Mouse (Mus musculus) heart, adult 2 months (tissue): Measurements from ENCODE around the gene Faf1. TPM values are rescaled to one million over a fixed set of nuclear protein-coding genes. Genes with fewer than 3 reads are reported as not detected.

Experiments used
- DNase-seq, 2 experiments: peaks; one replicate each; pipeline ENCODE4 v3.0.0; 2021
- H3K27ac ChIP-seq: fragments of 200-600 bp; 2 replicates; pipeline ENCODE4 v1.8.1; 2022
- H3K27me3 ChIP-seq: fragments of 200-500 bp; 2 replicates; pipeline ENCODE4 v1.6.1; 2012; ENCODE audit warnings: mild to moderate bottlenecking, low read length, inconsistent platforms, mixed read lengths; ENCODE audit not compliant: control insufficient read depth, insufficient read depth
- H3K36me3 ChIP-seq: fragments of 200-500 bp; 2 replicates; pipeline ENCODE4 v1.6.1; 2012; ENCODE audit warnings: low read length, inconsistent platforms; ENCODE audit not compliant: control insufficient read depth, insufficient read depth
- H3K4me1 ChIP-seq: fragments of 200-500 bp; 2 replicates; pipeline ENCODE4 v1.6.1; 2011; ENCODE audit warnings: low read length; ENCODE audit not compliant: control insufficient read depth, insufficient read depth
- H3K4me3 ChIP-seq: fragments of 200-600 bp; 2 replicates; pipeline ENCODE4 v1.8.1; 2022
- H3K79me2 ChIP-seq: fragments of 200-500 bp; replicated peaks from 2 replicates; pipeline ENCODE4 v1.6.1; 2012; ENCODE audit warnings: mild to moderate bottlenecking, inconsistent platforms, low read length, moderate library complexity, mixed read lengths; ENCODE audit not compliant: control insufficient read depth, insufficient read depth
- H3K9ac ChIP-seq: fragments of 200-500 bp; 2 replicates; pipeline ENCODE4 v1.6.1; 2012; ENCODE audit warnings: low read depth, mild to moderate bottlenecking, control low read depth, inconsistent platforms, low read length, mixed read lengths
- CTCF ChIP-seq: fragments of 200-600 bp; IDR thresholded peaks from 2 replicates; pipeline ENCODE4 v1.8.1; 2022; ENCODE audit warnings: antibody characterized with exemption, mild to moderate bottlenecking, moderate library complexity
- EP300 ChIP-seq: fragments of 200-500 bp; IDR thresholded peaks from 2 replicates; pipeline ENCODE4 v1.6.1; 2011; ENCODE audit warnings: low read depth, low read length, control low read depth; ENCODE audit not compliant: insufficient read depth
- POLR2A ChIP-seq: fragments of 200-500 bp; IDR thresholded peaks from 2 replicates; pipeline ENCODE4 v1.6.1; 2011; ENCODE audit warnings: mild to moderate bottlenecking, low read depth, low read length, control low read depth; ENCODE audit not compliant: insufficient read depth
- WGBS: fragments of 180-500 bp; shearing (Covaris S2); methylation state at CpG from one replicate; pipeline ENCODE4 v1.1.7; 2018; 5-methylcytosine and 5-hydroxymethylcytosine counted together
- intact Hi-C: fragments of 180-260 bp; cut with DNase I; formaldehyde crosslinking; loops from one replicate; pipeline ENCODE4 v1.15.1; 2025
- polyA plus RNA-seq: library from polyadenylated mRNA; depleted of rRNA; stranded (reverse); fragments of >200 nt; gene quantifications from 2 replicates; pipeline ENCODE4 v1.2.3, GENCODE M21; 2012
- total RNA-seq, 2 experiments: library from RNA; stranded (reverse); gene quantifications; 2 replicates each; pipeline ENCODE4 v1.2.3; 2021

The Faf1 gene
- total and polyA plus RNA-seq, 3 experiments: 9.6 to 46.0 (median 37.1) TPM

DNA sequence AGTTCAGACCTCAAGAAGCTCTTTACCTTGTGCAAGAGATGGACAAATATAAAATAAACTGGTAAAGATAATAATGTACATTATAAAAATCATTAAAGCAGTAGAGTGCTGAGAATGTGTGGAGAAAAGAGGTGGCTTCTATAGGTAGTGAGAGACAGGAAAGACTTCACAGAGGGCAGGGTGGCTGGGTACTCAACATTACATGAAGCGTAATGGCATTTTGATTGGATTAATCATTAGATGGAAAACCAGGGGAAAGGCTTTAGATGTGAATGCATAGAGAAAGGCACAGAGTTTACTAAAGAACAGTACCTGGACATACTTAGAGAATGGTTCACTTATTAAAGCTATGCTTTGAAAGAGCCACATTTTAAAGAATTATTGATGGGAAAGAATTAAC, 252.7 kb downstream of the Faf1 start:
- DNase-seq: no peak
- Histone ChIP-seq H3K9ac (no peak overlapping the region), H3K4me3 (no peak overlapping the region), H3K36me3 (no peaks in the 10 kb centered on the region), H3K79me2 (no peaks in the 10 kb centered on the region), H3K4me1 (no peaks in the 10 kb centered on the region), H3K27me3 (no peaks in the 10 kb centered on the region), H3K27ac (no peak overlapping the region)
- WGBS: 100% methylated on average over 1 of the region's 1 CpGs
- TF ChIP-seq POLR2A (no peak), CTCF (no peak), EP300 (no peak)
- intact Hi-C loops: no loop called here

- intact Hi-C loops: no loop called here
- no peak overlapping the region for H3K27ac ChIP-seq
- H3K27me3 ChIP-seq: no peaks in the 10 kb centered on the region
- TF ChIP-seq EP300: no peak
- TF ChIP-seq CTCF: peak; percentile 48
- no peak for TF ChIP-seq POLR2A
- 93% methylated on average over 1 of the region's 1 CpGs for WGBS
- no peak overlapping the region for H3K9ac ChIP-seq
- H3K79me2 ChIP-seq: no peaks in the 10 kb centered on the region
- no peak overlapping the region for H3K4me3 ChIP-seq
- H3K4me1 ChIP-seq: no peaks in the 10 kb centered on the region
- no peak for DNase-seq
- no peaks in the 10 kb centered on the region for H3K36me3 ChIP-seq
Measured at GRCm38 (mm10) chr4:109930445-109930844, 254.1 kb downstream of the Faf1 start.

GRCm38 (mm10) chr4:109930935-109931334, 254.5 kb downstream of the Faf1 start:
- 90% methylated on average over 1 of the region's 1 CpGs for WGBS

DNA sequence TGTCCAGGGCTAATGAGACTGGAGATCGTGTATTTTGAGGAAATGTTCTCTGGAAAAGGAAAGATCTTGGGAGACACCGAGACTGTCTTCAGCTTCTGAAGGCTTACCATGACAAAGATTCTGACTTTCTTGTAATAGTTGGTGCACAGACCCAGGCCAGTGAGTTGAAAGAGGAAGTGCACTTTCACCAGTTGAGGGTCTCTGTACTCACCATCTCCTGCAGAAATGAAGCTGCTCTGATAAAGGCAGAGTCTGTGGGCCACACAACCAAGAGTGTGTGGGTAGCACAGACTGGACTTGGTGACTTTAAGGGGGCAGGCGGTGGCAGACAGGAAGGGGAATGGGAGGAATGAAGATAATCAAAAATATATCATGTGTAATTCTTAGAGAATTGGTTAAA, 260.2 kb downstream of the Faf1 start:
- H3K9ac ChIP-seq: no peak overlapping the region
- intact Hi-C loops: no loop called here
- no peak overlapping the region for H3K27ac ChIP-seq
- H3K4me3 ChIP-seq: no peak overlapping the region
- no peaks in the 10 kb centered on the region for H3K27me3 ChIP-seq
- no peak for TF ChIP-seq POLR2A
- TF ChIP-seq EP300: no peak
- no peak for TF ChIP-seq CTCF
- 93% methylated on average over 3 of the region's 3 CpGs for WGBS
- no peak for DNase-seq
- peaks cover 4% of the 10 kb centered on the region; the same call in 1 of the 2 replicates for H3K36me3 ChIP-seq
- no peaks in the 10 kb centered on the region for H3K79me2 ChIP-seq
- no peaks in the 10 kb centered on the region for H3K4me1 ChIP-seq

More at GRCm38 (mm10) chr4:109930935-109931334, 254.5 kb downstream of the Faf1 start:
- DNase-seq: no peak
- Histone ChIP-seq H3K27me3 (no peaks in the 10 kb centered on the region), H3K79me2 (no peaks in the 10 kb centered on the region), H3K4me3 (no peak overlapping the region), H3K4me1 (no peaks in the 10 kb centered on the region), H3K9ac (no peak overlapping the region), H3K36me3 (0 out of 2 replicates have a peak, but pooled peaks cover 1% of the 10 kb centered on the region), H3K27ac (no peak overlapping the region)
- no peak for TF ChIP-seq CTCF
- TF ChIP-seq EP300: no peak
- TF ChIP-seq POLR2A: no peak
- intact Hi-C loops: no loop called here

GRCm38 (mm10) chr4:109939291-109939690, 262.9 kb downstream of the Faf1 start:
- no peaks in the 10 kb centered on the region for H3K4me1 ChIP-seq
- H3K36me3 ChIP-seq: peaks cover 4% of the 10 kb centered on the region; the same call in 1 of the 2 replicates
- TF ChIP-seq EP300 (no peak), POLR2A (no peak), CTCF (no peak)
- H3K27me3 ChIP-seq: no peaks in the 10 kb centered on the region
- DNase-seq: no peak
- H3K9ac ChIP-seq: no peak overlapping the region
- H3K79me2 ChIP-seq: no peaks in the 10 kb centered on the region
- intact Hi-C loops: no loop called here
- H3K4me3 ChIP-seq: no peak overlapping the region
- no peak overlapping the region for H3K27ac ChIP-seq

GRCm38 (mm10) chr4:109945554-109945953, 269.2 kb downstream of the Faf1 start:
- H3K79me2 ChIP-seq: no peaks in the 10 kb centered on the region
- no peak overlapping the region for H3K4me3 ChIP-seq
- DNase-seq: no peak
- H3K4me1 ChIP-seq: no peaks in the 10 kb centered on the region
- H3K27me3 ChIP-seq: no peaks in the 10 kb centered on the region
- no peaks in the 10 kb centered on the region; the same call in 1 of the 2 replicates for H3K36me3 ChIP-seq
- intact Hi-C loops: no loop called here
- TF ChIP-seq EP300 (no peak), CTCF (no peak), POLR2A (no peak)
- 100% methylated on average over 1 of the region's 1 CpGs for WGBS
- H3K9ac ChIP-seq: no peak overlapping the region
- no peak overlapping the region for H3K27ac ChIP-seq
